Mouse (Mus musculus): ENCODE measurements around the gene Flrt1.

Gene Flrt1

DNA sequence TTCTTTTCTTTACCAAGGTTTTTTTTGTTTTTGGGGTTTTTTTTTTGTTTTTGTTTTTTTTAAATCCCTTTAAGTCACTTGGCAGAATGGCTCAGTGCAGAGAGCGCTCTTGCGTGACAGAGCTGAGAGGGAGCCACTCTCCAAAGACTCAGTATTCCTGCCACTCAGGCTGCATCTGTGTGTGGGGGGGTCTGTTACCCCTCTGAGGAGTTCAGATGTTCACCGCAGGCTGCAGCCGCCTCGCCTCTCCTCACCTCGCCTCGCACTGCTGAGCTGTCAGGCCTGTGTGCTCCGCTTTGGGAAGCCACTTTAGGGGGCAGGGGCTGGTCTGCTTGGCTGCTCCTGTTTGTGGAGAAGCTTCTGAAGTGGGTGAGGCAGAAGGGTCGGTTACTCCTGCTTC, at the start of gene Flrt1:
Gene Flrt1 (minus strand): TSS at position 186 of the 400 bp plus-strand sequence.
- no peak for DNase-seq (ENCODE audit: low spot score in 2 of 2)

- no peak for DNase-seq (ENCODE audit: low spot score in 2 of 2)
These were observed 49.7 kb upstream of the Flrt1 start for GRCm38 (mm10) chr19:7155196-7155595.

GRCm38 (mm10) chr19:7153232-7153631, 47.7 kb upstream of the Flrt1 start:
- DNase-seq (ENCODE audit: low spot score in 2 of 2), result peak in 1 of 2 experiments; percentile 46

DNA sequence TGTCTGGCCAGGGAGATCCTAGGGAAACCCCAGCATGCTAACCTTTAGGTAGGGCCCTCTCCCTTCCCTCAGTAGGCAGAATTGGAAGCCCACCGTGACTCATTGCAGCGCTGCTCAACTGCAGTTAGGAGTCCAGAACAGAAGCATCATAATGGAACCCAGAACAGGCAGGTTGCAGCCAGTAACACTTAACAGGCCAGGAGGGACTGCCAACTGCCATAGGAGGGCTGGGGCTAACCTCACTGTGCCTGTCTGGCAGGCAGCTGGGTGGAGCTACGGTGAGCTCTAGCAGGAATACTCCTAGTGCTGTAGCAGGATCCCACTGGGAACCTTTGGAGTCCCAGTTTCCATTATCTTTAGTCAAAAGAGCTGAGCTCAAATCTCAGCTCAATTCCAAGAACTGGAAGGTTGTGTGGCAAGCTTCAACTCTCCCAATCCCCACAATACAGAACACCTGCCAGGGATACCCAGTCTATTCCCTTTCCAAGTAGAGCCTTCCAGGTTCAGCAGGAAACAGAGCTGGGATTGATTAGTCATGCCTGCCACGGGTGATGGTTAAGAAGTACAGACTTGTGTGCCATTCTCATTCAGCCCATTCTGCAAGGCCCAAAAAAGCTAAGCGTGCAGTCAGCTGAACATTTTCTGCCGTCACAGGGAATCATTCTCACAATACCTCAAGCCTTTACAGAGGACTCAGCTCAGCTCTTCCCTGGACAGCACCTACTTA, 46.6 kb upstream of the Flrt1 start:
- no peak for DNase-seq (ENCODE audit: low spot score in 2 of 2)

DNA sequence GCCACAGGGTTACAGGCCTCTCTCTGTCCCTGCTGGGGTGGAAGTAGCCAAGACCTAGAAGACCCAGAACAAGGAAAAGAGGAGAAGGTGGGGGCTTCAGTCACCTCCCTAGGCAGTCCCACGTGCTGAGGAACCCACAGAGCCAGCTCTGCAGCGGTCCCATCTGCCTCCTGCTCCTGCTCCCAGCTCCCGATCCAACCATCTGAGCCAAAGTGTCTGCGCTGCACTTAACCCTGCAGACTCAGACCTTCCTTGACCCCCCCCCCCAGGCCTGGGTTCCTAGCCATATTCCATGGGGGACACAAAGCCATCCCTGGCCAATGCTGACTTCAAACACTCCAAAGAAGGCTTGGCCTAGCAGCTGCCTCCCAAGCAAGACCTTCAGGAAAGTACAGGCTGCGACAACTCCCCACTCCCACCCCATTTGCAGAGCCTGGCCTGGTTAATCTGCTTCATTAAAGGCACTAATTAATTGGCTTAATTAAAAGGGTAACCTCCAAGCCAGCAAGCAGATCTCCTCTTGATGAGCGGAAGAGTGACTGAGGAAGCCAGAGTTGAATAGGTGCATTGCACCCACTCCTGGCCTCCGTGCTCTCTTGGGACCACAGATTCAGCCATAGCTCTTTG, 45.9 kb upstream of the Flrt1 start:
- no peak for DNase-seq (ENCODE audit: low spot score in 2 of 2)

- DNase-seq (ENCODE audit: low spot score in 2 of 2), result no peak
These were observed 43.7 kb upstream of the Flrt1 start for GRCm38 (mm10) chr19:7149158-7149685.

DNA sequence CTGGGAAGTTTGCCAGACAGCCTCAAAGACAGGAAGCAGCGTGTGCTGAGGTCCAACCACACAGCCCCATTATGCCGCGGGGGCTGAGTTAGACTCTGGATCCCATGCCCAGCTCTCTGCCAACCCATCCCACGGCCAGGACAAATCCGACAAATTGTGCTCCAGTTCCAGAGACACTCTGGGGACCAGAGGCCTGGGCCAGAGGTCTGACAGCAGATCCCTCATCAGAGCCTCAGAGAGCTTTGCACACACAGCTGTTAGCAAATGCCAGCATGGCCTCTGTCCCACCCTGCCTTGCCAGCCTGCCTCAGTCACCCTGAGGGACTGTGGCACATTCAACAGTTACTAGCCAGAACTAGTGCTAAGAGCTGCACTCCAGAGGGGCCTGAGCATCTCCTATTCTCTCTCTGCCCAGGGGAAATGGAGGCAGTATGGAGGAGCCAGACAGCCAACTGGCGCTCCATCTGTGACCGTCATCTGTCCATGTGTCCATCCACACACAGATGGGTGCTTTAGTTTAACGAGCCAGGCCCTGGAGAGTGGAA, 43.1 kb upstream of the Flrt1 start:
- DNase-seq (ENCODE audit: low spot score in 2 of 2), result no peak

DNA sequence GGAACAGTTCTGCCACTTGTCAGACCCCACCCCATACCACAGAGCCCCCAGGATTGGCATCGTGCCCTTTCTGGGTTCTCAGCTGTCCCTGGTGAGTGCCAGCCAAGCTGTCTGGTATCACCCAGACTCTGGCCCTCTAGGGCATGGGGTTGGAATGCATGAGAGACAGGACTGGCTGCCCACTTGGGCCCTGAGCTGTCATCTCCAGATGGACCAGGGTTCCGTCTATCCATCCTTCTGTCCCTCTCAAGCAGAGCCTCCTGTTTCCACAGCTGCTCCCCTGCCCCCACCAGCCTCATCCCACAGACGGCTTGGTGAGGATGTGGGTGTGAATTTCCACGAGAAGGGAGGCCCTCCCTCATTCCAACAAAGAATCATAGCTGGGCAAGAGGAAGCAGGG, 42.6 kb upstream of the Flrt1 start:
- no peak for DNase-seq (ENCODE audit: low spot score in 2 of 2)

GRCm38 (mm10) chr19:7146376-7146775, 40.8 kb upstream of the Flrt1 start:
- no peak for DNase-seq (ENCODE audit: low spot score in 2 of 2)

- no peak for DNase-seq (ENCODE audit: low spot score in 2 of 2)
These were observed 38.9 kb upstream of the Flrt1 start for GRCm38 (mm10) chr19:7144458-7144857.

DNA sequence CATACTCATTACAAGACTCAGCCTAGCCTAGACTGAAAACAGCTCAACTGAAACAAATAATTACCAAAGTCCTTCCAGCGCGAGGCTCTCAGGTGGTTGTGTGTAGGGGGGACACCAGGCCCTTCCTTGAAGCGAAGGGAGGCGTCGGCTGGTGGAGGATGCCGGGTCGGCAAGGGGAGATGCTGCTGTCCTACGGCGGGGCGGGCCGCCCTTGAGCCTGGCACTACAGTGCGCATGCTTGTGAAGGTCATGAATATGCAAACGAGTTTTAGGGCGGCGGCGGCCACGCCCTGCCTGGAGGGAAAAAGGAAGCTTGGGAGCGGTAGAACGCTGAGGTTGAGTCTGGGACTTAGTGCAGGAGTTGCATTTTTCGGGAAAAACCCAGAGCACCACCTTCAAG, 38.3 kb upstream of the Flrt1 start:
- DNase-seq (ENCODE audit: low spot score in 2 of 2), result peak; percentile 37 to 72

DNA sequence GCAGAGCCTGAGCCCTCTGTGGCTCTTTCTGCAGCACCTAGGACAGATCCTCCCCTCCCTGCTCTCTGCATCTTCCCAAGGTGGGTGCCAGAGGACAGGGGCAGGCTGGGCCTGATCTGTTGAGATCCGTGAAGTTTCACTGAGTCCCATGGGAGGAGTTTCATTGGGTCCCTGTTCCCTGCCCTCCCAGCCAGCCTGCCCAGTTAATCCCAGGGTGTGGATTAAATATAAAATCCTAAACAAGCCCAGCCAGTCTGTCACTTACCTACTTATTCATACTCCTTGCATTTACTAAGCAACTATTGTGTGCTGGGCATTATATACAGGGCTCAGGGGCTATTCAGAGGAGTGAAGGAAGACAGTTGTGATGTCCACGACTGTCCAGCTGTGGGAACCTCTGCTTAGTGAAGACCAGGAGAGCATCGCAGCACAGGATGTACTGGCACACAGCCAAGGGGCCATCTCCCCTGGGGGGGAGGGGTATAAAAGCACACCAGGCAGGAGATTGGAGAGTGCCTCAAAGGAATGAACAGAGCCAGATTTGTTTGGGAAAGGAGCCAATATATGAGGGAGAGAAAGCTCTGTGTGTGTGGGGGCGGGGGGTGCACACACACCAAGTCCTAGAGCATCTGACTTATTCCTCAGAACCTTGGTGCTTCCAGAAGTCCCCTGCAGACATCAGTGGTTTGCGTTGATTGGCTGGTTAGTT, 36.8 kb upstream of the Flrt1 start:
- DNase-seq (ENCODE audit: low spot score in 2 of 2), result no peak

DNA sequence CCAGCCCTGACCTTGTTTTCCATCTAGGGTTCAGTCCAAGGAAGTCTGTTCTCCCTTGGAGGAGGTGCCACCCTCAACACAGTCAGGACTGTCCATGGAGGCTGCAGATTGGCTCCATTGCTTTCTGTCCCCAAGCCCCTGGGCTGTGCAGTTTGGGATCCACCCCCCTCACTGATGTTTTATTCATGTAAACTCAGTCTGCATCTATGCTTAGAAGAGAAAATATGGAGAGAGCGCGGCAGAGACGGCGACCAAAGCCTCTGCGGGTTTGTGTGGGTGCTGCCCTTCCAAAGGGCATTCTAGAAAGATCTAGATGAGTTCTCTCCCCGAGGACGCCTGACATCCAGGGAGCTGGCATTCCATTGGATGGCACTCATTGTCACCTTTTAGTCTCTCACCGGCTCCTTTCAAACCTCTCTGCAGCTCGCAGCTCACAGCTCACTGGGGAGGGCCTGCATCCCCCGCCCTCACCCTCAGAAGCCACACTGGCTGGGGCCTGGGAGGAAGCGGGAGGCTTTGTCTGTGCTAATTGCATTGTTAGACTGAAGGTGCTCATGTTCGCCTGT, 35.4 kb upstream of the Flrt1 start:
- DNase-seq (ENCODE audit: low spot score in 2 of 2), result no peak

- DNase-seq (ENCODE audit: low spot score in 2 of 2), result no peak
These were observed 34.8 kb upstream of the Flrt1 start for GRCm38 (mm10) chr19:7140373-7140772.

GRCm38 (mm10) chr19:7139321-7139720, 33.8 kb upstream of the Flrt1 start:
- no peak for DNase-seq (ENCODE audit: low spot score in 2 of 2)

DNA sequence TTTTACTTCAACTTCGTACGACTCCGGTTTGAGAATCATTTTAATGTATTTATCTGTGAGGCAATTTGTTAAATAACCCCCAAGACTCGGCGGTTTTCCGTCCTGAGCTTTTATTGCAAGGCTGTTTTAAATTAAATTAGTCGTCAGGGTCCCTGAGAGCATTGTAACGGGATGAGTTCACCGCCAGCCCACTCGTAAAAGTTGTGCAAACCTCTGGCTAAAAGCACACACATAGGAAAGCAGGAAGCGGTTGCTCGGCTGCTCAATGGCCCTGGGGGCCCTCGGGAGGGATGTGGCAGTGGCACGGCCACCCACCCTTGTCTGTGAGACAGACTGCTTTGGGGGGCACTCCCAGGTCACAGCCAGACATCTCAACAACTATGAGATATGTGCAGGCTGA, 32.8 kb upstream of the Flrt1 start:
- no peak for DNase-seq (ENCODE audit: low spot score in 2 of 2)

DNA sequence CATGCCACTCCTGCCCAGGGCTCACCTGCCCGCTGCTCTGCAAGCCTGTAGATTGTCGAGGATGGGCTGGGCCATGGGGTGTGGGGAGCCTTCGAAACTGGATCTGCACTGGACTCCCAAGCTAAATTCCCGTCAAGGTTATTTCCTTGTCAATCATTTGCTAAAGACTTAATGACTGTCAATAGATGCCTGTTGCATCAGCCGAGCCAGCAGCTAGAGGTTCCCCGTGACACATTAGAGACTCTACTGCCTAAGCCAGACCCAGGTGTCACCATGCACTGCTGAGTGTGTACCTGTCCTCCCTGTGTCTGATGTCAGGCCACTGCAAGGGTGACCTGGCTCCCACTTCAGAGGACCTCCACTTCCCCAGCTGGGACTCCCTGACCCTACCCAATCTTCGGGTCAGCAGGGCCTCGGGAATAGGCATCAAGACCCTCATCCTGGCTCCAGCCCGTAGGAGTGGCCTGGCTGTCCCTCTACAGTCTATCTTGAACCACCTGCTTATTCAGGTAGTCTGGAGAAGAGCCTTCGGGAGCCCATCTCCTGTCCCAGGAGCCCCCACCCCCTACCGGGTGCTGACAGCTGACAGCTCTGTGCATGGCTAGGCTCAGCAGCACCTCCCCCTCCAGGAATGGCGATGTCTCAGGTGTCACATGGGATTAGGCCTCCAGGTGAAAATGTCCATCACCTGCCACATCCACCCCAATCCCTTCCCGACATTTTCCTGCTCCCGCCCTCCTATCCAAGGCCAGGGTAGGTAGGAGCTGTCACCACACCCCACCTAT, 31.4 kb upstream of the Flrt1 start:
- DNase-seq (ENCODE audit: low spot score in 2 of 2), result no peak

- DNase-seq (ENCODE audit: low spot score in 2 of 2), result no peak
These were observed 30.5 kb upstream of the Flrt1 start for GRCm38 (mm10) chr19:7136016-7136415.

DNA sequence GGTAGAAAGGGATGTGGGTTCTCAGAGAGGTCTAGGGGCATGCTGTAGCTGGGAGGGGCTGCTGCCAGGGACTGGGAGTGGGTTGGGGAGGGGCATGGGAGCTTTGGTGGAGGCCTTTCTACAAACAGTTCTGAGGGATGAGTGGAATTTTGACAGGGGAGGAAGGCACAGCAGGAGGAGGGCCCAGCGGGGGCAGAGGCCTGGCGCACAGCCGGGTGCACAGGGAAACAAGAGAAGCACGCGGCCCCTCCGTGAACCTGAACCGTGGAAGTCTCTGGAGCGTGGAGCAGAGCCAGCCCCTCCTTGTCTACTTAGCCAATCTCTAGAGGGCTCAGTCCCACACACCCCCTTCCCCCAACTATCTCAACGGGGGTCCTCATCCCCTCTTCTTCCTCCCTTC, 30.0 kb upstream of the Flrt1 start:
- DNase-seq (ENCODE audit: low spot score in 2 of 2), result no peak

DNA sequence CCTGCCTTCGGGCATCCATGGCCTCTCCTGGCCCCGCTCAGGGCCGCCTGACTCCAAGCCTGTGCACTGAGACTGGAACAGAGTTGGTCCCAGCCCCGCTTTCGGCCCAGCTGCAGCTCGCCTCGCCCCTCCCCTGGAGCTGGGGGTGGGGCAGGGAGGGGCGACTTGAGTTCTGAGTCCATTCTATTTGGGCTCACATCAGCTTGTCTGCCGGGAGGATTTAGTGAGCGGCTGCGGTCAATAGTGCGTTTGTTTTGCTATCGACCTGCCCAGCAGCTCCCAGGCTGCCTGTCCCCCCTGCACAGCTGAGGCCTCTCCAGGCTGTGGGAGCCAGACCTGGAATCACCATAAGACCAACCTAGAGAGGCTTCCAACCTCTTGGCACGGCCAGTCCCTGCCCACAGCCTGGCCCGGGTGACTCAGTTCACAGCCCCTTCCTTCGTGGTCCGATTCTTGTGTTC, 29.1 kb upstream of the Flrt1 start:
- no peak for DNase-seq (ENCODE audit: low spot score in 2 of 2)

- DNase-seq (ENCODE audit: low spot score in 2 of 2), result no peak
These were observed 27.9 kb upstream of the Flrt1 start for GRCm38 (mm10) chr19:7133436-7133835.
